Mouse (Mus musculus) c-Kit-positive CD71-positive TER-119-positive erythroid progenitor cells, embryonic 14.5 days (primary cell): ENCODE measurements around the gene Gnptg.
"Not testable (repeated sequence)": the region's sequence is repeated elsewhere in the genome, so short reads cannot be mapped to it uniquely, and the experiment has no call there.

Source experiments
- DNase-seq: peaks from one replicate; pipeline ENCODE4 v3.0.0-alpha.2; 2013; ENCODE audit warnings: low spot score

Gene Gnptg

DNA sequence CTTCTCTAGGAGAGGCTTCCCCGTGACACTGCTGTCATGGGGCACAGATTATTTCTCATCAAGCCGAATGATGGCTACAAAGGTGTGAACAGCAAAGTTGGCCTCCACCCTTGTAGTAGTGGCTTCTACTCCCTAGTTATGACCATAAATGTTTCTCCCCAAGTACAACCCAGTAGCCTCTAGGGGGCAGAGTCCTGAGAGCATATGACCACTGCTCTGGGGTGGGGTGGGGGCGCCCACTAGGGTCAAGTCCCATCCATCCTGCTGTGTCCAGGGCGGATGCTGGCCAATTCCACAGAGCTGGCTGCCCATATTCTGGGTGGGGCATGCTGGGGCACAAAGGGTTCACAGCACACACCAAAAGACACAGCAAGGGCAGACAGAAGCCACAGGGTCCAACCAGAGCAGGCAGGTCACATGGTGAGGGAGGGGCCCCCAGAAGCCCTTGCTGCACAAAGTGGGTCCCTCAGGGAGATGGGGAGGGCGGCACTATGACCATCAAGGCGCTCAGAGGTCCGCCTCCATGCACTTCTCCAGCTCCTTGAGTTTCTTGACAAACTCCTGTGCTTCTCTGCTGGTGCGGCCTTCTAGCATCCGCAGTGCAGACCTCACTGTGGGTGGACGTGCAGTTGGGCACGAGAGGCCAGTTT, 3.3 kb upstream of the Gnptg start:
- DNase-seq = no peak

DNA sequence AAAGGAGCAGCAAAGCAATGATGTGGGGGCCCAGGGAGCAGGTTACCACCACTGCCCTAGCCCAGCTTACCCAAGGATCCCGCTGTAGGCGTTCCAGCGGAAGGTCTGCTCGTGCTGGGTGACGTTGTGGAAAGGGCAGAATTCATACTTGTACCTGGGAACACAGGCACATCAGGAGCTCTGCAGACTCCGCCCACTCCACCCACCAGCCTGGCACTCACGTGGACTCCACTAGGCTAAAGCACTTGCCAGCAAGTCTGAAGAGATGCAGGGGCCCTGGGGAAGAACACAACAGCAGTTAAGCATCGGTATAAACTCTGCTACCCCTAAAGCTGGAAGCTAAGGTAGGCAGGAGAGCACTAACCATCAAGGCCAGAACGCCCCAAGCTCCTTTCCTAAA, 4.3 kb downstream of the Gnptg start:
- DNase-seq = no peak

DNA sequence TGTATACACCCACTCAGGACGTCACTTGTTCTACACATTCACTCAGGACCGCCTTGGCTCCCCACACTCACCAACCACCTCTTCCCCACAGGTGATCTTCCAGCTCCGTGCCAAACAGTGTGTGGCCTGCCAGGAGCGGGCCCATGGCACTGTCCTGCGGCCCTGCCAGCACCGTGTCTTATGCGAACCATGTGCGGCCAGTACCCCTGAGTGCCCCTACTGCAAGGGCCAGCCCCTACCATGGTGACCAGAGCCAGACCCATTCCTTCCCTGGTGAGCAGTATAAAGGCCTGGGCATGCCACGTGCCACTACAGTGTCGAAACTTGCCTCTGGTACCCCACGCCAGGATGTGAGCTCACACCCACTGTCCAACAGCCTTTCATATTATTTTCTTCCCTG, 8.3 kb downstream of the Gnptg start:
- not testable (repeated sequence) for DNase-seq

DNA sequence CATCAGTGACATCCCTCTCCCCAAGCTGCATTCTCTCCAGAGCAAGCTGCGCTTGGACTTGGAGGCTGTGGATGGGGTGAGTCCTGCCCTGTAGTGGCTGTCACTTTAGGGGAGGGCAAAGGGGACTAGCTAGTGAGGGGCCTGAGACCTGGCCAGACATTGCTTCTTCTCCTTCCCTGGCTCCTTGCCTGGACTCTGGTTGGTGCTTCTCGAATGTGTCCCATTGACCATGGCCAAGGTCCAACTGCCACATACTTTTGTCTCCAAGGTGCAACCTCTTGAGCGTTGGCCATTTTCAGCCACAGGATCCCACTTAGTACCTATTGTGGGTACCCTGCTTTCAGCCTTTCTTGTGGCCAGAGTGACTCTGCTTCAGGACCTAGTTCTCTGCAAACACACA, 9.2 kb downstream of the Gnptg start:
- DNase-seq = no peak

DNA sequence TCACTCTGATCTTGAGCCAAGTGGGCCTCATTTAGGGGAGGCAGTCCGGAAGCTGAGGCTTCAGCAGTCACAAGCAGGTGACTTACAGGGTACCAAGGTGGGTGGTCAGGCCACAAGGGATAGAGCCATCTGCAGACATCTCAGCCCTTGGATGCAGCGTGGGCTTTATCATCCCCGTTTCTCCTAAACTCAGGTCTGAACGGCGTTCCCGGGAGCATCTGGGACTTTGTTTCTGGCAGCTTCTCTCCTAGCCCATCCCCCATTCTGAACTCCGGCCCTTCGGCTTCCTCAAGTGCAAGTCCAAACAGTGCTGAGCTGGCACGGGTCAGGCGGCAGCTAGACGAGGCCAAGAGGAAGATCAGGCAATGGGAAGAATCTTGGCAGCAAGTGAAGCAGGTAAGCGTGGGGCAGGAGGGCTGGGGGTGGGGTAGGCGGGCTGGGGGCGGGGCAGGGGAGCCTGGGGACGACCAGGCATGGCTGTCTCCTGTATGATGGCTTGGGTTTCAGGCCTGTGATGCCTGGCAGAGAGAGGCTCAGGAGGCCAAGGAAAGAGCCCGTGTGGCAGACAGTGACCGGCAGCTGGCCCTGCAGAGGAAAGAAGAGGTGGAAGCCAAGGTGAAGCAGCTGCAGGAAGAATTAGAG, 9.8 kb downstream of the Gnptg start:
- DNase-seq = not testable (repeated sequence)

DNA sequence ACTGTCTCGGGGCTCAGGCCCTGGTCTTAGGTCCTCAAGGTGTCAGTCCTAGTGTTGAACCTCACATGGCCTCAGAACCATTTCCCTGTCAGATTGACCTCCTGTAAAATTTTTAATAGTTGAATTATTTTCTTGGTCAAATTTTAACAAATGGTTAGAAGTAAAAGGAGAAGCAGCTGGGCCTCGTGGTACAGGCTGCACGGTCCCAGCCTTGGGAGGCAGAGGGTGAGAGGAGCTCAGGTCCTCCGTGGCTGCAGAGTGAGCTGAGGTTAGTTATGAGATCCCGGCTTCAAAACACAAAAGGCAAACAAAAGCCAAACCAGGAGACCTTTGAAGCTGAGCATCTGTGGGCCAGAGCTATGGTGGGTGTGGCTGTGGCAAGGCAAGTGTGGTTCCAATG, 11.9 kb downstream of the Gnptg start:
- DNase-seq = no peak

DNA sequence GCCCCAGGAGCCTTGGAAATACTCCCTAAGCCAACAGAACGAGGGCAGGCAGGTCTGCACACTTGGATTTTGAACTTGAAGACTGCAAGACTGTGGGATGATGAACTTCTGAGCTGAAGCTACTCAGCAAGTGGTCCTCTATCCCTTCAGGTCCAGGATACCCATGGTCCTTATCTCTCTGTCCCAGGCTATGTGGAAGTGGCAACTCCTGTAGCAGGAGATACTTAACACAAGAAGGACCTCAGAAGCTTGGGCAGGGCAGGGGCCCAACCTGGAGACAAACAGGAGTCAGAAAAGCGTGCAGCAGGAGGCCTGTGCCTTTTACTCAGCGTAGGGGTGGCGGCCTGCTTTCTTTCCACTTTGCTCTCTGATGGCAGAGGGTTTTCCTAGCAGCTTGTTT, 14.3 kb downstream of the Gnptg start:
- DNase-seq = peak; percentile 75

DNA sequence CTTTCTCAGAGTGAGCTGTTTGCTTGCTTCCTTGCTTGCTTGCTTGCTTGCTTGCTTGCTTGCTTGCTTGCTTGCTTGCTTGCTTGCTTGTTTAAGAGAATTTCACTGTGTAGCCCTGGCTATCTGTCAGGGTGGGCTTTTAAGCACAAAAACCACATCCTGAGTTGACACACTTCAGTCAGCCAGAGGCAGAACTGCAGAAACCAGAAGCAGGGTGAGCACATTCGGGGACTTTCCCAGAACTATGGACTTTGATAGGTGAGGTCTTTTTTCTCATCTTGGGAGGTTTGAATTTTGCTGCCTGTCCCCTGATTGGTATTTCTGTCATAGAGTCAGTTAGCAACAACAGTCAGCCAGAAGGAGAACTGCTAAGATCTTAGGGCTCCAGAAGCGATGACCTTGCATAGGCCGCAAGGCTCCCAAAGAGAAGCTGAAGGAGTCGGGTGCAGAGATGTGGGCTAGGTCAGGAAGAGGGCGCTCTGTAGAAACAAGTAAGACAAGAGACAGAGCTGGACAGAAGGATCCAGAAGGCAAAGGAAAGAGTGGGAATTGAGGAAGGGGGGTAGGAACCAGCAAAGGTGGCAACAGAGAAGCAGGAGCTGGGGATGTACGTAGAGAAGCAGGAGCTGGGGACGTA, 15.2 kb downstream of the Gnptg start:
- no peak for DNase-seq

DNA sequence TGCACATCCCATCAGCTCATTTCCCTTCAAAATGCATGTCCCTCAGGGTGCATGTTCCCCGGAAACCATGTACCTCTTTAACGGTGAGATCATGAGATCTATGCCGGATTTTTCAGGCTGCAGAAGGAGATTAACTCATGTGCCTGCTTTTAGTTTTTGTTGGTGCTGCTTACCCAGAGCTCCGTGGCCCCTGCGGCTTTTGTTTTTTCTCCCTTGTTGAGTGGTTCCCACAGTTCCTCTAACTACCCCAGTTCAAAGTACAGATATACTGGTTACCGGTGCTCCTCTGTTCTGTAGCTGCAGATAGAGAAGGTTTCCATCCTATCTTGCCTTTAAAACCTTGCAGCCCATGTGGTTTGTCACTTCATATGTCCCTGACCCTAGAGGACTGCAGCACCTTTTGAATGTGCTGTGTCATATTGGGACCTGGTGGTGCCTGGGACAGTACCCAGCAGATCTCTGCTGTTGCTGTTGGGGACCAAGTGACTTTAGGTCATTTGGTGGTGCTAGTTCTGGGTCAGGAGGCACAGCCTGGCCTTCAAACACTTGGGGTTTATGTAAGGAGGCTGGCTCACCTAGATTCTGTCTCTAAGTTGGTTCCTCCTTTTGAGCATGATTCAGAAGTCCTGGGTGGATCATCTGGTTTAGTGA, 16.8 kb downstream of the Gnptg start:
- peak; percentile 73 for DNase-seq

DNA sequence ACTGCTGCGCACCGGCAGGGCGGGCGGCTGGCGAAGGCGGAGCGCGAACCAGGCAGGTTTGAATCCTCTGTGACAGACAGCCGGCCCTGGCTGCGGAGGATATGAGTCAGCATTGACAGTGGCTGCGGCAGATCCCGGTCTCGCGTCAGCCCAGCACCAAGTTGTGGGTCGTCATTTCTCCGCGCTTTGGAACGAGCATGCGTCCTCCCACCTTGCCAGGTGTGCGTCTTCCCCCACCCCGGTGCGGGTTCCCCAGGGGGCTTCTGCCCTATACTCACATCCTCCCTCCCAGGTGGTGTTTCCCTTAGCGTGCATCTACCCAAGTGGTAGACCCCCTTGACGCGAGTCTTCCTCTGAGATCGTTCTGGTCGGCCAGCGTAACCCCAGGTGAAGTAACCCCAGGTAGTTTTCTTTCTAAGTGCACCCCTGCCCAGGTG, 17.4 kb downstream of the Gnptg start:
- DNase-seq = peak; percentile 48

DNA sequence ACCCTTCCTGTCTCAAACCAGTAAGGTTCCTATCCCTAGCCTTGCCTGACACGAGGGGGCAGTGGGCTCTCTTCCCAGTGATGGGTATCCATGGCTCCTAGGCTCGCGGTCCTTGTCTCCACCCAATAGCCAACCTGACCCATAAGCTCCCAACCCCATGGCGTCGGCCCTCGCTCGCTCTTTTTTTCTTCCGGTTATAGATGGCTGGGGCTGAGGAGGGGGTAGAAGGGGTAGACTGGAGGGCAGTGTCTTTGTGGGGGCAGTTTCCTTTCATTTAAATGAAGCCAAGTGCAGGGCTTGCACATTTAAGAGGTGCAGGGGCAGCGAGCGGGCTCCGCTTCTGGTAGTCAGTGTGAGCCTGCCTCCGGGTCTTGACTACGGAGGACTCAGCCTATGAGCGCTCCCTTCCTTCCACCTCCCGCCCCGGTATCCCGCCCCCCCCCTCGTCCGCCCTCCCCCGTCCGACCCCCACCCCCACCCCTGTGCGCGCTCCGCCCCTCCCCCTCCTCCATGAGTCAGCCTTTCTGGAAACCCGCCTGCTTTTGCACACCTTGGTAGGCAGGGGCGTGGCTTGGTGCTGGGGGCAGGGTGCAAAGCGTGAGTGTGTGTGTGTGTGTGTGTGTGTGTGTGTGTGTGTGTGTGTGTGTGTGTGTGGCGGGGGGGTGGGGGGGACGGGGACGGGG, 18.0 kb downstream of the Gnptg start:
- peak; percentile 69 for DNase-seq

DNA sequence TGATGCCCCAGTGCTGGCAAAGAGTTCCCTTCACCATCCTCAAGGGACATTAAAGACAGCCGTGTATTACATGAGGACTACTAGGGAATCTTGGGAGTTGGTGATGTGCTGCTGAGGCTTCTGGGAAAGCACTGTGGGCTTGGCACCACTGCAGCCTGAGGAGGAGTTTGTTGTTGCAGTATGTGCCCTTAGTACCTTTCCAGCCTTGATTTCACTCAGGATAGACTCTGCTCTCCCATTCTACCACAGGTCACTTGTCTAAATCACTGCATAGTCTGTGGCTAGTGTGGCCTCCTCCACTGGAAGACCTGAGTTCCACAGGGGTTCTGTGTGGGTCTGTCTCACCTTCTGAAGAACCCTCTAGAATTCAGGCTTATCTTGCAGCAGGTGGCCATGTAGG, 19.2 kb downstream of the Gnptg start:
- DNase-seq = no peak

DNA sequence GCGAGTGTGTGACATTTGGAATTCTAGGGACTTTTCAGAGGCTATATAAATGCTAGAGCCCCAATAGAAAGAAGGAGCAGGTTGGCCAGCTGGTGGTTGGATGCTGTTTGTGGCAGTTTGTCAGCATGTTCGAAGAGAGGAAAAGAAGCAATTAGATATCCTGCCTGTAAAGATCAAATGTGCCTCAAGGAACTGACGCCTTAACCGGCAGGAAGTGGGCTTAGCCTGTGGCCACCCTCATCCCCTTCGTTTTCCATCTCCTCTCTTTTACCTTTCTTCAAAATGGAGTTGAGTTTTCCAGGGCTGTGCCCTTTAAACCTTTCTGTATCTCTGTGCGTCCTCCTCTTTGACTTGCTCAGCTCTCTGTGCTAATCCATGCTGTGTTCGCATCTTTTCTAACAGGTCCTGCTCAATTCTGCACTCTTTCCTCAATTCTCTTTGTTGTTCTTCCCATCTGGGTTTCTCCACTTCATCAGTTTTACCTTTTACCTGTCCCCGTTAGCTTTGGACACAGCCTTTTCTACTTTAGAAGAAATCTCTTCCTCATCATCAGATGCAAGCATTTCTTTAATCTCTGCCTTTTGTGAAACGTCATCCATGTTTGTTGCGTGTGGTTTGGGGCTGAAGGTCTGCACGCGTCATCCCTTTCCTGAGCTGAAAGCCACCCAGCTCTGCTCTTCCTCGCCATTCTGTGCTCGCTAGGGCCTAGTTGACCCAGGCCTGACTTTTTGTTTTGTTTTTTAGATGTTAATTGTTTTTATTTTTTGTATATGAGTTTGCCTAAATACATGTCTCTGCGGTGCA, 20.2 kb downstream of the Gnptg start:
- no peak for DNase-seq

DNA sequence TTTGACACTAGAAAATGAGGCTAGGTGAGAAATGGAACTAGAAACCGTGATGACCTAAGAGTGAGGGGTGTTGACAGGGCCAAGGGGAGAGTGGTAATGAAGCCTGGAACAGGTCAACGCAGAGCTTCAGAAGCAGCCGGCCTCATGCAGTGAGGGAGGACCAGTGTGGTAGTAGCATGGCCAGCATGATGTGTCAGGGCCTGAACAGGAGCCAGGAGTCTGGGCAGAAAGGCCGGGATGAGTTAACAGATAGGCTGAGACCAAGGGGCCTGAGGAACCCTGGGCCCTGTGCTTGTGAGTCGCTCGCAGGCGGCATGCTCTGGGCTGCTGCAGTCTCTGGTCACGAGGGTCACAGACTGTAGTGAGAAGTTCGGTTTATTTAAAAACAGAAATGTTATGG, 21.0 kb downstream of the Gnptg start:
- DNase-seq = no peak

DNA sequence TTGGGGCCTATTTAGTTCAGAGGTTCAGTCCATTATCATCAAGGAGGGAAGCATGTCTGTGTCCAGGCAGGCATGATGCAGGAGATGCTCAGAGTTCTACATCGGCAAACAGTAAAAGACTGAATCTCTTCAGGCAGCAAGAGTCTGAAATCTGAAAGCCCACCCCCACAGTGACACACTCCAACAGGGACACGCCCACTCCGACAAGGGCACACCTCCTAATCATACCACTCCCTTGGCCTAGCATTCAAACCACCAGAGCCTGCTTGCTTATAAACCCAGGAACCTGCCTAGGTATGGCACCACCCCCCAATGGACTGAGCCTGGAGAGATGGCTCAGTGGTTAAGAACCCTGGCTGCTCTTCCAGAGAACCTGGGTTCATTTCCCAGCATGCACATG, 24.5 kb downstream of the Gnptg start:
- DNase-seq = no peak

DNA sequence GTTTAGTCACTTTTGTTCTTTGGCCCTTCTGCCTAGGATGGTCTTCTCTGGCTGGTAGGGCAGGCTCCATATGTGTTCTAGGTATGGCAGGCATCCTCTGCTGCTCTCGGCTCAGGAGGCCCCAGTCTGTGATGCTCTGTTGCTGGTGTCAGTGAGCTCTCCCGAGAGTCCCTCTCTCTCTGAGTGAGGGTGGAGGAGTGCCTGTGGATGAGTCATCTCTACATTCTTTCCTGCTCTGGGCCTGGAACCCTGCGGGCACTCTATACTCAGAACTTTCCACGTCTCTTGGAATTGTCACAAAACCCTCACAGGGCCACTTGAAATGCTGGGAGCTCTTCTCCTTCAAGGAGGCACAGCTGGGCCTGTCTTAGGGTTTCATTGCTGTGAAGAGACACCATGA, 28.2 kb downstream of the Gnptg start:
- no peak for DNase-seq

DNA sequence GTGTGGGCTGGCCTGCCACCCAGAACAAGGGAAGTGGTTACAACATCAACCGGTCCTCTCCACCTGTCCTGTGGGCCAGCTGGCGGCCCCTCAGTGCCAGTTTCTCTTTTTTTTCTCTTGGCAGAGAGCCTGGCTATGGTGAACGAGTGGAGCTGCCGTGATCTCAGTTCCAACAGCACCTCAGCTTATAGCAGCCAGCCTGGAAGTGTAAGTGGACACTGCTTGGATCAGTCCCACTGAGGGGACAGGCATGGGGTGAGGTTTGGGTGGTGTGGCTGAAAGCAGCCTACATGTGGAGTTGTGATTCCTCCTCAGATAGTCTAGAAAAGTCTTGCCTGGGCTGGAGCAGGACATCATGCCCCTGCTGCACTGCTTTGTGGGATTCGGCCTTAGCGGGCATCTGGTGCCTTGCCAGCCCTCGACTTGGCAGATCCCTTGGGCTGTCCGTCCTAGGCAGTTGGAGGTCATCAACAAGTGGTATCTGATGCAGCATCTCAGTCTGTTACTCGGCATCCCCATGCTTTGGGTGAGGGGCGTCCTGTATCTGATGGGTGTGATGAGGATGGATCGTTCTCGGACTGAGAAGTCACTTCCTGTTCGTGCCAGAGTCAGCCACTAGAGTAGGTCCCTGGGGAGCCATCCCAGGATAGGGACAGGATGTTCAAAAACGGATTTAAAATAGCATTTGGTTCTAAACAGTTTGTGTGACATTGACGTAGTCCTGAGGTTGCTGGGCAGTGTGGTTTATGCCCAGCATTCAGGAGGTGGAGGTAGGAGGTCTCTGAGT, 29.1 kb downstream of the Gnptg start:
- DNase-seq = no peak

DNA sequence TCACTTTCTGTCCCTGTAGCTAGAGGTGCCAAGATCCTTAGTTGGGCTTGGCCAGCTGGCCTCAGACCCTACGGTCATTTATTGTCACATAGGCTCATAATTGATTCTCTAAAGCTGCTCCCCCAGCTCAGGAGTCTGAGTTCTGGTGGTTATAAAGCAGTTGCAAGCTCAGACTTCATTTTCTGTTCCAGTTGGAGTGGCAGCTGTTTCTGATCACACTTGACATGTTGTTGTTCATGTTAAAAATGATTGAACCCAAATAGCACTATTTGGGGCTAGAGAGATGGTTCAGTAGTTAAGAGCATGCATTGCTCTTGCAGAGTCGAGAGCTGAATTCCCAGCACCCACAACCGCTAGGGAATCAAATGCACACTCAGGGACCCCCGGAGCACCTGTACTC, 29.9 kb downstream of the Gnptg start:
- no peak for DNase-seq

DNA sequence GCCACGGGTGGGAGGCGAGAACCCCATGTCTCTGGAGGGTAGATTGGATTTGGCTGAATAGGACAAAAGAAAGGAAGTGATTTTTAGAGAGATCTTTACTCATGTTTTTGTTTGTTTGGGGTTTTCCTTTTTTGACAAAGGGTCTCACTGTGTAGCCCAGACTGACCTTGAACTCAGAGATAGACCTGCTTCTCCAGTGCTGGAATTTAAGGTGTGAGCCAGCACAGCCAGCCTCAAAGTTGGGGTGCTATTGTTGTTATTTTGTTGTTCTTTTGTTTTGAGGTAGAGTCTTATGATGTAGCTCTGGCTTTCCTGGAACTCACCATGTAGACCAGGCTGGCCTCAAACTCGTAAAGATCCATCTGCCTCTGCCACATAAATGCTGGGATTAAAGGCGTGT, 37.5 kb downstream of the Gnptg start:
- DNase-seq = no peak

DNA sequence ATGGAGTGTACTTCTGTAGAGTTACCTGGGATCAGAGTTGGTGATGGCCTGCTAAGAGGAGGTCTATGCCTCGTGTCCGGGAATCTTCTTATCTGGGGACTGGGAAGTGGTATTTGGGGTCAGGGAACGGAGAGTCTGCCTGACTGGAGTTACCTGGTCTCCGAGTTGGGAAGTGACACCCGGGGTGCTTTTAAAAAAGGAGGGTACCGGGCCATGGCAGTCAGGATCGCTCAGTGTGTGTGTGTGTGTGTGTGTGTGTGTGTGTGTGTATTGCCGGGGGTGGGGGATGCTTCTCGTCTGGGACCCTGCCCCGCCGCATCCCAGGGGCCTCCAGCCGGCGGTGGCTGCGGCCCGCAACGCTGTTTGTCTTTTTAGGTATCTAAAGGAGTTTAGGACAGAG, 50.8 kb downstream of the Gnptg start:
- no peak for DNase-seq
